Mouse (Mus musculus) layer of hippocampus, postnatal 25 days (tissue): ENCODE measurements at regions not wholly inside any gene's neighbourhood (a gene's known extent, or its start where the extent isn't known, plus 50 kb on each side); places are given as distances from the start of the nearest gene placed in this dataset.

Experiments
- DNase-seq, 2 experiments: peaks; one replicate each; pipeline ENCODE4 v3.0.0; 2022; ENCODE audit warnings: mixed read lengths in 2 of 2, low spot score in 1 of 2; ENCODE audit errors: extremely low spot score in 1 of 2

DNA sequence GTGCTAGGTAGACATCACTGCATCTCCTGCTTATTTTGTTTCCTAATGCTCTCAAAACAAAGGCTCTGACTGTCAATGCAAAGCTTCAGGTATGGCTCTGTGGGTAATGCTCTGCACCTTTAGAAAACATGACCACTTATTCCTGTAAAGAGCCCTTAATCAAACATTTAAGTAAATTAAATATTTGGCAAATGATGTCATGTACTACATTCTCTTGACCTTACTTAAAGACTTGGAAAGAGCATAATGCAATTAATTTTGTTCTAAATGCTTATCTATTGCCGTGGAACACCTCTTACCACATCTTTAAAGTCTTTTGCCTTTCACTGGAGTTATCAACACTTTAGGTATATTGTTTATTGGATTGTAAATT is 70.1 kb upstream of the Palmd start:
- no peak for DNase-seq

DNA sequence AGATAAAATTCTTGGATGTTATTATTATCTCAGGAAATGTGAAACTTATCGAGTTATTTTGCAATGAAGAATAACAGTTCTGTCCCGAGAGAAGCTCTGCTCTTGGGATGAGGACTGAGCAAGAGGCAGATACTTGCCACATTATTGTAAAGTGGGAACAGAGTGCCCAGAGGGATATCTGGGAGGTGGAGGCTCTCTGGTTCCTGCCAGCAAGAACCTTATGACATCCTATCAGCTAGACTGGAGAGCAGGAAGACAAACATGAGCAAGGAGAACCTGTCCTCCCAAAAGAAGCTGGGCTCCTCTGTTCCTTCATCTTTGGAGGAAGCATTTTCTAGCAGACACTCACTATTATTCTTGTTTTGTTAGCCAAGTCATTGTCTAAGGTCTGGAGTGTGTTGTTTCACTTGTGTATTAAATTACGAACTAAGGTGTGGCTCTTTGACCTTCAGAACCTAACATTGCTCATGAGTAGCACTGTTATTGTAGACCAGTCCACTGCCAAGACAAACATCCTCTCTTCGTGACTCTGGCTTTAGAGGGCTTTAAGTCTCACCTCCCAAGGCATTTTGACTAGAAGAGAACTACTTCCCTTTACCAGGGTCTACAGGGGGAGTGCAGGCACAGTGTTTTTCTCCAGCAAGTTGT is 69.6 kb upstream of the Palmd start:
- no peak for DNase-seq
